Mouse (Mus musculus) MEL (cell line): ENCODE measurements around the gene Map3k12. TPM values are rescaled to one million over a fixed set of nuclear protein-coding genes. Genes with fewer than 3 reads are reported as not detected.

Experiments used
- DNase-seq: peaks from one replicate; pipeline ENCODE4 v3.0.0; 2011; ENCODE audit warnings: low read depth, low spot score
- H3K27ac ChIP-seq: 2 replicates; pipeline ENCODE4 v1.5.1; 2012; ENCODE audit warnings: low read depth, mild to moderate bottlenecking, control low read depth, low read length, moderate library complexity; ENCODE audit not compliant: control insufficient read depth
- H3K27me3 ChIP-seq, 2 experiments: fragments of 150-350 bp in 1 of 2; sonication (generic) in 1 of 2; 2 replicates each; pipeline ENCODE4 v1.6.1; 2012; ENCODE audit warnings: low read length in 2 of 2, mild to moderate bottlenecking in 2 of 2, improper control_type of control experiment in 1 of 2, moderate library complexity in 1 of 2; ENCODE audit not compliant: insufficient read depth in 2 of 2, control insufficient read depth in 1 of 2
- H3K36me3 ChIP-seq, 2 experiments: 2 replicates each; pipeline ENCODE4 v1.6.1; 2012 to 2014; ENCODE audit warnings: low read length in 2 of 2, improper control_type of control experiment in 1 of 2, inconsistent platforms in 1 of 2, mild to moderate bottlenecking in 1 of 2; ENCODE audit not compliant: insufficient read depth in 2 of 2, control insufficient read depth in 1 of 2
- H3K4me1 ChIP-seq, 2 experiments: fragments of 150-350 bp in 1 of 2; sonication (generic) in 1 of 2; 2 replicates each; pipeline ENCODE4 v1.6.1; 2012; ENCODE audit warnings: low read length in 2 of 2, improper control_type of control experiment in 1 of 2, mild to moderate bottlenecking in 1 of 2; ENCODE audit not compliant: insufficient read depth in 2 of 2, control insufficient read depth in 1 of 2
- H3K4me3 ChIP-seq, 2 experiments: fragments of 150-350 bp in 1 of 2; sonication (generic) in 1 of 2; 2 replicates each; pipeline ENCODE4 v1.5.1; 2012; ENCODE audit warnings: low read depth in 2 of 2, low read length in 2 of 2, mild to moderate bottlenecking in 2 of 2, moderate library complexity in 2 of 2, control low read depth in 1 of 2, improper control_type of control experiment in 1 of 2; ENCODE audit not compliant: control insufficient read depth in 1 of 2, insufficient read depth in 1 of 2
- H3K79me2 ChIP-seq: 2 replicates; pipeline ENCODE4 v1.6.1; 2012; ENCODE audit warnings: mild to moderate bottlenecking, low read length, moderate library complexity; ENCODE audit not compliant: control insufficient read depth, poor library complexity, insufficient read depth
- H3K9ac ChIP-seq: 2 replicates; pipeline ENCODE4 v1.6.1; 2012; ENCODE audit warnings: low read depth, mild to moderate bottlenecking, control low read depth, low read length, moderate library complexity; ENCODE audit not compliant: control insufficient read depth, poor library complexity, severe bottlenecking
- H3K9me3 ChIP-seq: fragments of 150-350 bp; sonication (generic); replicated peaks from 2 replicates; pipeline ENCODE4 v1.6.1; 2012; ENCODE audit warnings: mild to moderate bottlenecking, low read length, improper control_type of control experiment, moderate library complexity; ENCODE audit not compliant: insufficient read depth
- CHD1 ChIP-seq: IDR thresholded peaks from 2 replicates; pipeline ENCODE4 v1.6.1; 2012; ENCODE audit warnings: low read depth, mild to moderate bottlenecking, inconsistent platforms, low read length, improper control_type of control experiment
- CHD2 ChIP-seq: IDR thresholded peaks from 2 replicates; pipeline ENCODE4 v1.6.1; 2011; ENCODE audit warnings: low read length, improper control_type of control experiment
- CTCF ChIP-seq, 3 experiments: IDR thresholded peaks in 2 of 3; conservative IDR thresholded peaks in 1 of 3; 2 replicates each; pipeline ENCODE4 v1.5.1; 2011 to 2012; ENCODE audit warnings: low read length in 3 of 3, low read depth in 2 of 3, mild to moderate bottlenecking in 2 of 3, improper control_type of control experiment in 1 of 3, inconsistent platforms in 1 of 3, mixed read lengths in 1 of 3, moderate library complexity in 1 of 3; ENCODE audit not compliant: control insufficient read depth in 1 of 3, insufficient read depth in 1 of 3, poor library complexity in 1 of 3, severe bottlenecking in 1 of 3
- JUND ChIP-seq: IDR thresholded peaks from 2 replicates; pipeline ENCODE4 v1.6.1; 2011; ENCODE audit warnings: low read depth, mild to moderate bottlenecking, improper control_type of control experiment, low read length
- KAT2A ChIP-seq: conservative IDR thresholded peaks from 2 replicates; pipeline ENCODE4 v1.6.1; 2012; ENCODE audit warnings: low read depth, low read length, improper control_type of control experiment, inconsistent platforms
- MAFK ChIP-seq: IDR thresholded peaks from 2 replicates; pipeline ENCODE4 v1.6.1; 2011; ENCODE audit warnings: low read depth, mild to moderate bottlenecking, low read length, improper control_type of control experiment, borderline replicate concordance
- MAX ChIP-seq: IDR thresholded peaks from 2 replicates; pipeline ENCODE4 v1.6.1; 2011; ENCODE audit warnings: low read length, improper control_type of control experiment
- MAZ ChIP-seq: IDR thresholded peaks from 2 replicates; pipeline ENCODE4 v1.6.1; 2012; ENCODE audit warnings: low read depth, mild to moderate bottlenecking, inconsistent platforms, low read length, improper control_type of control experiment
- MXI1 ChIP-seq: IDR thresholded peaks from 2 replicates; pipeline ENCODE4 v1.6.1; 2011; ENCODE audit warnings: mild to moderate bottlenecking, low read depth, low read length, improper control_type of control experiment
- MYC ChIP-seq: IDR thresholded peaks from 2 replicates; pipeline ENCODE4 v1.6.1; 2011; ENCODE audit warnings: low read depth, mild to moderate bottlenecking, low read length, improper control_type of control experiment, moderate library complexity
- NELFE ChIP-seq: IDR thresholded peaks from 2 replicates; pipeline ENCODE4 v1.6.1; 2011; ENCODE audit warnings: low read depth, low read length, improper control_type of control experiment
- POLR2AphosphoS2 ChIP-seq: IDR thresholded peaks from 2 replicates; pipeline ENCODE4 v1.6.1; 2011; ENCODE audit warnings: low read length, improper control_type of control experiment
- POLR2AphosphoS5 ChIP-seq: IDR thresholded peaks from 2 replicates; pipeline ENCODE4 v1.6.1; 2012; ENCODE audit warnings: low read depth, borderline replicate concordance, mild to moderate bottlenecking, inconsistent platforms, low read length, moderate library complexity, mixed read lengths
- RCOR1 ChIP-seq: IDR thresholded peaks from 2 replicates; pipeline ENCODE4 v1.6.1; 2012; ENCODE audit warnings: low read depth, mild to moderate bottlenecking, inconsistent platforms, low read length, improper control_type of control experiment
- SIN3A ChIP-seq: IDR thresholded peaks from 2 replicates; pipeline ENCODE4 v1.6.1; 2012; ENCODE audit warnings: low read length, improper control_type of control experiment, inconsistent platforms
- SMC3 ChIP-seq: IDR thresholded peaks from 2 replicates; pipeline ENCODE4 v1.6.1; 2011; ENCODE audit warnings: low read depth, low read length, improper control_type of control experiment
- TCF12 ChIP-seq: IDR thresholded peaks from 2 replicates; pipeline ENCODE4 v1.6.1; 2014; ENCODE audit warnings: low read depth, mild to moderate bottlenecking, inconsistent platforms, low read length, improper control_type of control experiment, moderate library complexity
- USF2 ChIP-seq, 2 experiments: IDR thresholded peaks; 2 replicates each; pipeline ENCODE4 v1.6.1; 2011 to 2012; ENCODE audit warnings: improper control_type of control experiment in 2 of 2, low read length in 2 of 2, borderline replicate concordance in 1 of 2, inconsistent platforms in 1 of 2, low read depth in 1 of 2, mild to moderate bottlenecking in 1 of 2; ENCODE audit not compliant: insufficient read depth in 1 of 2
- polyA plus RNA-seq, 2 experiments: library from polyadenylated mRNA; stranded (reverse) in 1 of 2; unstranded in 1 of 2; fragments of >175 nt in 1 of 2; fragments of >200 nt in 1 of 2; gene quantifications; 2 replicates each; pipeline versions ENCODE4 v1.2.1 to v1.2.4; 2012; ENCODE audit warnings: low replicate concordance in 2 of 2, low read depth in 1 of 2; ENCODE audit not compliant: insufficient read length in 2 of 2, insufficient read depth in 1 of 2, missing spikeins in 1 of 2
- total RNA-seq: library from RNA; depleted of rRNA; stranded (reverse); fragments of 300-350 nt; gene quantifications from 2 replicates; pipeline ENCODE4 v1.2.3, GENCODE M21; 2012

Map3k12 gene
- total and polyA plus RNA-seq, 3 experiments, result 1.7 to 2.8 TPM; not detected in 1

- TF ChIP-seq SMC3, result no peak
- no peak for TF ChIP-seq POLR2AphosphoS2
- TF ChIP-seq MXI1, result no peak
- no peak for TF ChIP-seq RCOR1
- TF ChIP-seq POLR2AphosphoS5, result no peak
- TF ChIP-seq JUND, result no peak
- TF ChIP-seq CHD1, result no peak
- no peak for DNase-seq
- no peaks in the 10 kb centered on the region for H3K9me3 ChIP-seq
- no peaks in the 10 kb centered on the region for H3K27me3 ChIP-seq
- H3K4me3 ChIP-seq, result no peak overlapping the region
- H3K27ac ChIP-seq, result no peak overlapping the region
- H3K9ac ChIP-seq, result no peak overlapping the region
- H3K4me1 ChIP-seq, result no peaks in the 10 kb centered on the region
- H3K36me3 ChIP-seq, result peaks cover 27 to 83% of the 10 kb centered on the region in 2 experiments
- peaks cover 23% of the 10 kb centered on the region for H3K79me2 ChIP-seq
These were observed 31.0 kb downstream of the Map3k12 start for GRCm38 (mm10) chr15:102485853-102486252.

- no peak overlapping the region for H3K9ac ChIP-seq
- H3K9me3 ChIP-seq, result no peaks in the 10 kb centered on the region
- peaks cover 23 to 73% of the 10 kb centered on the region in 2 experiments for H3K36me3 ChIP-seq
- no peaks in the 10 kb centered on the region for H3K4me1 ChIP-seq
- peaks cover 31% of the 10 kb centered on the region for H3K79me2 ChIP-seq
- no peaks in the 10 kb centered on the region for H3K27me3 ChIP-seq
- H3K4me3 ChIP-seq, result no peak overlapping the region
- TF ChIP-seq CHD2 (no peak), POLR2AphosphoS5 (no peak), CTCF (IDR thresholded peaks at IDR 0.05 in 2 of 3, conservative IDR thresholded peaks at IDR 0.05 in 1 of 3; ENCODE audit: control insufficient read depth in 1 of 3, insufficient read depth in 1 of 3, low read depth in 2 of 3, low read length in 3 of 3, poor library complexity in 1 of 3, severe bottlenecking in 1 of 3) (no peak), JUND (no peak), MXI1 (no peak), USF2 (IDR thresholded peaks at IDR 0.05; ENCODE audit: borderline replicate concordance in 1 of 2, insufficient read depth in 1 of 2, low read depth in 1 of 2, low read length in 2 of 2) (0 out of 4 replicates have a peak, but pooled peaks of 1 of the 2 experiments have one; percentile 7), TCF12 (no peak), POLR2AphosphoS2 (0 out of 2 replicates have a peak, but pooled peaks have one; percentile 34), SIN3A (no peak), KAT2A (no peak), MAFK (no peak), MYC (no peak), NELFE (no peak), MAZ (no peak), MAX (no peak)
- TF ChIP-seq, all 39 proteins: peak for 2
- H3K27ac ChIP-seq, result no peak overlapping the region
- DNase-seq, result no peak
These were observed 33.7 kb downstream of the Map3k12 start for GRCm38 (mm10) chr15:102483136-102483535.
